In genomic region chrX:157563794-157564193, GRCm38 (mm10) we compare ENCODE assay signal across 12 mouse cellular contexts. TPM values are rescaled to one million over a fixed set of nuclear protein-coding genes. Genes with fewer than 3 reads are reported as not detected.
A peak's percentile ranks its signal among the peaks of the same experiment; 100 is the strongest.
DNase-seq lines count a peak whose midpoint lies in the region; ATAC-seq and TF ChIP-seq lines count a peak whose summit lies in the region.
"Had no signal": no experiment of that assay in that cellular context is flagged by ENCODE, and none has a peak within 500 bp of the region (broad histone marks: within the 10 kb centered on the region; RNA-seq: fewer than 3 reads in every experiment).

No protein-coding gene starts in this region.

- H3K27ac ChIP-seq in heart, adult 2 months = no peak overlapping the region
- H3K27ac ChIP-seq in spleen, adult 2 months (ENCODE audit: insufficient read depth, low read length) = no peak overlapping the region
- no peak overlapping the region for H3K27ac ChIP-seq in forebrain, embryonic 15.5 days (replicated peaks)
- H3K27ac ChIP-seq: embryonic facial prominence, embryonic 15.5 days; liver, embryonic 13.5 days had no signal

- H3K27me3 ChIP-seq in heart, adult 2 months (ENCODE audit: control insufficient read depth, insufficient read depth, low read length) = no peaks in the 10 kb centered on the region
- H3K27me3 ChIP-seq in spleen, adult 2 months (ENCODE audit: control insufficient read depth, insufficient read depth, low read length) = no peaks in the 10 kb centered on the region
- H3K27me3 ChIP-seq in forebrain, embryonic 15.5 days = no peaks in the 10 kb centered on the region
- H3K27me3 ChIP-seq: embryonic facial prominence, embryonic 15.5 days; liver, embryonic 13.5 days had no signal

- H3K4me2 ChIP-seq in forebrain, embryonic 15.5 days (replicated peaks) = no peak overlapping the region
- H3K4me2 ChIP-seq: embryonic facial prominence, embryonic 15.5 days; liver, embryonic 13.5 days had no signal

- peak in 1 of 2 experiments; percentile 2 for DNase-seq in heart, adult 2 months
- no peak for DNase-seq in heart, adult 9 months (ENCODE audit: low spot score in 2 of 2)
- DNase-seq in spleen, adult 2 months (ENCODE audit: low read depth in 1 of 2, low spot score in 2 of 2) = peak in 1 of 2 experiments; percentile 9
- DNase-seq in spleen, postnatal 4 days (ENCODE audit: low spot score in 2 of 2) = no peak
- DNase-seq in induced T-regulatory cell, adult 2 months (ENCODE audit: low read depth) = peak; percentile 42
- DNase-seq in thymus, postnatal 25 days = peak; percentile 24
- DNase-seq in frontal cortex, postnatal 14 days (ENCODE audit: low spot score in 2 of 2) = no peak
- DNase-seq: cerebellum, adult 8-10 months; liver, embryonic 13.5 days had no signal

- intact Hi-C loops in heart, adult 2 months (cut with DNase I) = loop anchor here (1.0 to 5.0 kb wide), 2 partner anchors 34 to 81 kb away; partner anchors contain the start of gene Mbtps2

- H3K4me1 ChIP-seq in heart, adult 2 months (ENCODE audit: control insufficient read depth, insufficient read depth, low read length) = no peaks in the 10 kb centered on the region
- H3K4me1 ChIP-seq in spleen, adult 2 months (ENCODE audit: control insufficient read depth, insufficient read depth, insufficient read length) = no peaks in the 10 kb centered on the region
- H3K4me1 ChIP-seq in forebrain, embryonic 15.5 days = no peaks in the 10 kb centered on the region
- H3K4me1 ChIP-seq: embryonic facial prominence, embryonic 15.5 days; liver, embryonic 13.5 days had no signal

- WGBS in heart, adult 2 months = 75% methylated on average over 10 of the region's 10 CpGs
- whole genome bisulfite sequencing in spleen, adult 2 months = 78% methylated on average over 10 of the region's 10 CpGs
- 84% methylated on average over 10 of the region's 10 CpGs for WGBS in forebrain, embryonic 15.5 days

- peak; percentile 60 for TF ChIP-seq CTCF in heart, adult 2 months (IDR thresholded peaks at IDR 0.05)
- TF ChIP-seq CTCF in spleen, adult 2 months (IDR thresholded peaks at IDR 0.05; ENCODE audit: extremely low read depth, insufficient read depth, insufficient read length, insufficient replicate concordance) = peak; percentile 21; the same call in 1 of the 2 replicates

- no peak for TF ChIP-seq EP300 in heart, adult 2 months (IDR thresholded peaks at IDR 0.05; ENCODE audit: insufficient read depth, low read depth, low read length)

- no peak overlapping the region for H3K9ac ChIP-seq in heart, adult 2 months (ENCODE audit: low read depth, low read length)
- H3K9ac ChIP-seq in forebrain, embryonic 15.5 days (replicated peaks) = no peak overlapping the region
- H3K9ac ChIP-seq: embryonic facial prominence, embryonic 15.5 days; liver, embryonic 13.5 days had no signal

- no peaks in the 10 kb centered on the region for H3K9me3 ChIP-seq in forebrain, embryonic 15.5 days
- H3K9me3 ChIP-seq: embryonic facial prominence, embryonic 15.5 days; liver, embryonic 13.5 days had no signal

- no peak for TF ChIP-seq POLR2A in heart, adult 2 months (IDR thresholded peaks at IDR 0.05; ENCODE audit: insufficient read depth, low read depth, low read length)
- no peak for TF ChIP-seq POLR2A in spleen, adult 2 months (IDR thresholded peaks at IDR 0.05; ENCODE audit: low read depth, low read length)

- H3K79me2 ChIP-seq in heart, adult 2 months (replicated peaks; ENCODE audit: control insufficient read depth, insufficient read depth, low read length) = no peaks in the 10 kb centered on the region

- no peaks in the 10 kb centered on the region for H3K36me3 ChIP-seq in heart, adult 2 months (ENCODE audit: control insufficient read depth, insufficient read depth, low read length)
- peaks cover 6% of the 10 kb centered on the region; the same call in 1 of the 2 replicates for H3K36me3 ChIP-seq in spleen, adult 2 months (ENCODE audit: control insufficient read depth, insufficient read depth, low read length)
- H3K36me3 ChIP-seq in forebrain, embryonic 15.5 days = no peaks in the 10 kb centered on the region; the same call in 1 of the 2 replicates
- H3K36me3 ChIP-seq: embryonic facial prominence, embryonic 15.5 days had no signal

- no peak for ATAC-seq in forebrain, embryonic 15.5 days (replicated peaks)
- ATAC-seq: hindbrain, embryonic 16.5 days had no signal

- H3K4me3 ChIP-seq in heart, adult 2 months = no peak overlapping the region
- no peak overlapping the region for H3K4me3 ChIP-seq in spleen, adult 2 months (ENCODE audit: extremely low read depth, insufficient read depth, insufficient read length)
- H3K4me3 ChIP-seq in forebrain, embryonic 15.5 days = no peak overlapping the region
- H3K4me3 ChIP-seq: embryonic facial prominence, embryonic 15.5 days; liver, embryonic 13.5 days had no signal

RNA-seq across cellular contexts. Expression of gene Yy2, which starts 5.0 kb away (rescaled TPM):
- 1 to 10 TPM; 1.0 to 1.9 TPM for total RNA-seq in heart, adult 2 months (2021)
- not detected in 2 replicates for polyA plus RNA-seq in heart, adult 2 months (2012; rRNA removed)
- polyA plus RNA-seq in spleen, adult 2 months (2012; rRNA removed) = not detected in 2 replicates
- 2.7 and 2.8 TPM in 2 replicates for polyA plus RNA-seq in forebrain, embryonic 15.5 days (2015; fragmentation: Nextera tagmentation; extraction: Ambion mirVana)

RNA-seq across cellular contexts. Expression of gene Mbtps2, which starts 34.7 kb away (rescaled TPM):
- 10 to 100 TPM; 12.5 to 16.0 TPM for total RNA-seq in heart, adult 2 months (2021)
- 9.0 and 22.4 TPM in 2 replicates for polyA plus RNA-seq in heart, adult 2 months (2012; rRNA removed)
- polyA plus RNA-seq in spleen, adult 2 months (2012; rRNA removed) = 5.3 and 7.6 TPM in 2 replicates
- 30.4 and 35.4 TPM in 2 replicates for polyA plus RNA-seq in forebrain, embryonic 15.5 days (2015; fragmentation: Nextera tagmentation; extraction: Ambion mirVana)

Comparison
In these comparisons a context has a peak if more than half of its experiments do, and no peak if none do; other contexts are left out.
1. DNase-seq: peak in induced T-regulatory cell, adult 2 months (single experiment) and thymus, postnatal 25 days (single experiment); none in heart, adult 9 months (0 of 2), spleen, postnatal 4 days (0 of 2) and frontal cortex, postnatal 14 days (0 of 2).